Mouse (Mus musculus) liver, postnatal 0 days (tissue): ENCODE results near the gene Gas2l3. TPM values are rescaled to one million over a fixed set of nuclear protein-coding genes. Genes with fewer than 3 reads are reported as not detected.
A peak's percentile ranks its signal among the peaks of the same experiment; 100 is the strongest.

Experiments used
- ATAC-seq: fragments of 200-750 bp; cut with Nextera tagmentation; 2 replicates; pipeline ENCODE4 v1.8.0; 2017; ENCODE audit warnings: mild to moderate bottlenecking, moderate library complexity
- DNase-seq: peaks from one replicate; pipeline ENCODE4 v3.0.0-alpha.2; 2016
- H3K27ac ChIP-seq: fragments of 300-500 bp; sonication (generic); 2 replicates; pipeline ENCODE4 v1.5.1; 2014; ENCODE audit warnings: antibody characterized with exemption, moderate library complexity, mild to moderate bottlenecking, low read depth
- H3K27me3 ChIP-seq: fragments of 300-500 bp; sonication (generic); 2 replicates; pipeline ENCODE4 v1.6.1; 2014; ENCODE audit warnings: low read length, control low read depth, mixed read lengths; ENCODE audit not compliant: insufficient read depth
- H3K36me3 ChIP-seq: fragments of 300-500 bp; sonication (generic); replicated peaks from 2 replicates; pipeline ENCODE4 v1.6.1; 2014; ENCODE audit warnings: mild to moderate bottlenecking, control low read depth, low read length, moderate library complexity, mixed read lengths; ENCODE audit not compliant: insufficient read depth
- H3K4me1 ChIP-seq: fragments of 300-500 bp; sonication (generic); 2 replicates; pipeline ENCODE4 v1.6.1; 2014; ENCODE audit warnings: antibody characterized with exemption, mild to moderate bottlenecking, control low read depth; ENCODE audit not compliant: insufficient read depth
- H3K4me2 ChIP-seq: fragments of 300-500 bp; sonication (generic); 2 replicates; pipeline ENCODE4 v1.6.1; 2014; ENCODE audit warnings: low read depth, mild to moderate bottlenecking, low read length, moderate library complexity, mixed read lengths
- H3K4me3 ChIP-seq: fragments of 300-500 bp; sonication (generic); 2 replicates; pipeline ENCODE4 v1.5.1; 2014; ENCODE audit warnings: low read depth, low read length
- H3K9ac ChIP-seq: fragments of 300-500 bp; sonication (generic); replicated peaks from 2 replicates; pipeline ENCODE4 v1.6.1; 2014; ENCODE audit warnings: mild to moderate bottlenecking, moderate library complexity
- H3K9me3 ChIP-seq: fragments of 300-500 bp; sonication (generic); 2 replicates; pipeline ENCODE4 v1.6.1; 2016; ENCODE audit warnings: mild to moderate bottlenecking, control low read depth, low read length, mixed read lengths
- CTCF ChIP-seq: sonication (generic); IDR thresholded peaks from 2 replicates; pipeline ENCODE4 v1.5.1; 2016; ENCODE audit warnings: antibody characterized with exemption, low read depth
- EP300 ChIP-seq: IDR thresholded peaks from 2 replicates; pipeline ENCODE4 v1.6.1; 2016; ENCODE audit warnings: antibody characterized with exemption, low read depth, mild to moderate bottlenecking
- WGBS: fragments of 180-500 bp; shearing (Covaris S2); extraction: QIAGEN DNeasy Blood & Tissue Kit; methylation state at CpG from one replicate; pipeline ENCODE4 v1.1.7; 2014; ENCODE audit not compliant: insufficient replicate concordance; 5-methylcytosine and 5-hydroxymethylcytosine counted together
- polyA plus RNA-seq: library from polyadenylated mRNA; unstranded; fragments of >200 nt; fragmentation: Nextera tagmentation; extraction: Ambion mirVana; gene quantifications from 2 replicates; pipeline ENCODE4 v1.2.1, GENCODE M21; 2015

Gene Gas2l3
- polyA plus RNA-seq, 1 experiment from 2014 or later = 2.9 TPM

DNA sequence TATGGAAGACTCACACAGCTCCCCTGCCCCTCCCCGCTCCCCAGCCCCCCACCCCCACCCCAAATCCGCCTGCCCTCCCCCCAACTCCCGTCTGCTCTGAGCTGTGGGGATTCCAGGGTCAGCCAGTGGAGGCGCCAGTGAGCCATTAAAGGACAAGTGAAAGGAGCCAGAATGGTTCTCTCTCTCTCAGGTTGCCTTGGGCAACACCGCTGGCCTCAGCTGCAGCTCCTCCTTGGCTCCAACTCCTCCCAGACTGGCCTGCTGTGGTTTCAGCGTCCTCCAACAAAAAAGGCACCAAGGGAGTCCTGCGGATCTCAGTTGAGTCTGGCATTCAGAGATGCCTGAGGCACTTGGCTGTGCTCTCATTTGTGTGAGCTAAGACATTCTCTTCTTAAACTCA lies 47.9 kb downstream of the Gas2l3 start:
- Histone ChIP-seq H3K4me3 (no peak overlapping the region), H3K27ac (no peak overlapping the region), H3K4me2 (peak overlapping the region; percentile 35; the same call in 1 of the 2 replicates), H3K9ac (no peak overlapping the region), H3K4me1 (no peaks in the 10 kb centered on the region), H3K27me3 (no peaks in the 10 kb centered on the region), H3K9me3 (no peaks in the 10 kb centered on the region), H3K36me3 (no peaks in the 10 kb centered on the region)
- peak; percentile 66 for DNase-seq
- TF ChIP-seq EP300 (no peak), CTCF (peak; percentile 61)
- ATAC-seq = peak; percentile 48
- 3% methylated on average over 7 of the region's 7 CpGs for whole genome bisulfite sequencing

GRCm38 (mm10) chr10:89395321-89395720 lies 48.4 kb downstream of the Gas2l3 start:
- peak overlapping the region; percentile 35 for H3K4me2 ChIP-seq
- H3K9ac ChIP-seq = no peak overlapping the region
- ATAC-seq = no peak
- WGBS = 34% methylated on average over 7 of the region's 7 CpGs
- no peak overlapping the region for H3K4me3 ChIP-seq
- no peak for DNase-seq
- no peaks in the 10 kb centered on the region for H3K9me3 ChIP-seq
- TF ChIP-seq CTCF (no peak), EP300 (no peak)
- H3K27me3 ChIP-seq = no peaks in the 10 kb centered on the region
- H3K4me1 ChIP-seq = no peaks in the 10 kb centered on the region
- no peak overlapping the region for H3K27ac ChIP-seq
- no peaks in the 10 kb centered on the region for H3K36me3 ChIP-seq

DNA sequence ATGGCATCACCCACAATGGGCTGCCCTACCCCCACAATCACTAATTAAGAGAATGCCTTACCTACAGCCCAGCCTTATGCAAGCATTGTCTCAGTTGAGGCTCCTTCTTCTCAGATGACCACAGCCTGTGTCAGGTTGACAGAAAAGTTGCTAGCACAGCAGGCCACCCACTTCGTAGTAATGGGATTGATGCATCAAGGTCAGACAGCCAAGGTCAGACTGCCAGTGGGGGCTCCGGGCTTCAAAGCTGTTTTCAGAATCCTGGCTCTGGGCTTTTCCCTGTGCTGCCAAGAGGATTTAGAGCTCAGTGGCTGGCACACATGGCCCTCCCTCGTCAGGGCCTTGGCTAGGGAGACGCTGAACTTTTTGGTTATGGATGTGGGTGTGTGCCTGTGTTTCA lies 51.1 kb downstream of the Gas2l3 start:
- H3K9me3 ChIP-seq = no peaks in the 10 kb centered on the region
- H3K9ac ChIP-seq = no peak overlapping the region
- H3K4me1 ChIP-seq = no peaks in the 10 kb centered on the region
- H3K27me3 ChIP-seq = no peaks in the 10 kb centered on the region
- no peak overlapping the region for H3K4me3 ChIP-seq
- H3K36me3 ChIP-seq = no peaks in the 10 kb centered on the region
- WGBS = 62% methylated on average over 4 of the region's 4 CpGs
- DNase-seq (no peak), ATAC-seq (no peak)
- H3K27ac ChIP-seq = no peak overlapping the region
- TF ChIP-seq CTCF = no peak
- TF ChIP-seq EP300 = no peak
- no peak overlapping the region for H3K4me2 ChIP-seq

- Histone ChIP-seq H3K4me3 (no peak overlapping the region), H3K9me3 (no peaks in the 10 kb centered on the region), H3K4me2 (no peak overlapping the region), H3K9ac (no peak overlapping the region), H3K27ac (no peak overlapping the region), H3K27me3 (no peaks in the 10 kb centered on the region), H3K36me3 (no peaks in the 10 kb centered on the region), H3K4me1 (no peaks in the 10 kb centered on the region)
- DNase-seq (no peak), ATAC-seq (no peak)
- WGBS = 81% methylated on average over 4 of the region's 4 CpGs
- TF ChIP-seq CTCF (no peak), EP300 (no peak)
Measured at GRCm38 (mm10) chr10:89391571-89392163, 52.1 kb downstream of the Gas2l3 start.

DNA sequence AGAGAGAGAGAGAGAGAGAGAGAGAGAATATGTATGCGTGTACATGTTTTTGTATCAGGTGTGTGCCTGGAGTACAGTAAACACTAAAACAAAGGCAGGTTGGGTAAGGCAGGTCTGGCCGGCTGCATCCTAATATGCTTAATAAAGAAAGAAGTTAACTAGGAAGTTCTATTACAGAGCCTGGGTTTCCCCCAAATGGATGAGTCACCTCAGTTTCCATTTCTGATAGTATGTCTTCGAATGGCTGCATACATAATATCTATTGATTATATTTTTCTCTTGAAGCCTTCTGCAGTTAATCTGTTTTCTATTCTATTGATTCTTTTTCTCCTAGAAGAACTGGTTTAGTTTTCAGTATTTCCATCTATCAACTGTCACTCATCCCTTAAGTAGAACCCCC lies 57.3 kb downstream of the Gas2l3 start:
- no peaks in the 10 kb centered on the region for H3K9me3 ChIP-seq
- no peak for DNase-seq
- 70% methylated on average over 3 of the region's 3 CpGs for WGBS
- no peak overlapping the region for H3K4me2 ChIP-seq
- no peaks in the 10 kb centered on the region for H3K4me1 ChIP-seq
- H3K4me3 ChIP-seq = no peak overlapping the region
- ATAC-seq = no peak
- no peaks in the 10 kb centered on the region for H3K36me3 ChIP-seq
- no peak overlapping the region for H3K27ac ChIP-seq
- no peaks in the 10 kb centered on the region for H3K27me3 ChIP-seq
- TF ChIP-seq CTCF = no peak
- TF ChIP-seq EP300 = no peak
- H3K9ac ChIP-seq = no peak overlapping the region

- peak; percentile 82 for DNase-seq
- H3K36me3 ChIP-seq = no peaks in the 10 kb centered on the region
- H3K9me3 ChIP-seq = no peaks in the 10 kb centered on the region
- no peak overlapping the region for H3K9ac ChIP-seq
- no peak overlapping the region for H3K4me3 ChIP-seq
- H3K4me2 ChIP-seq = no peak overlapping the region
- no peak overlapping the region for H3K27ac ChIP-seq
- ATAC-seq = 0 out of 2 replicates have a peak, but pooled peaks have one; percentile 40
- no peaks in the 10 kb centered on the region for H3K27me3 ChIP-seq
- H3K4me1 ChIP-seq = no peaks in the 10 kb centered on the region
- TF ChIP-seq EP300 (no peak), CTCF (peak; percentile 93)
- 8% methylated on average over 5 of the region's 5 CpGs for WGBS
Measured at GRCm38 (mm10) chr10:89383462-89383861, 60.3 kb downstream of the Gas2l3 start.

GRCm38 (mm10) chr10:89377750-89378149 lies 66.0 kb downstream of the Gas2l3 start:
- no peak for TF ChIP-seq CTCF
- TF ChIP-seq EP300 = no peak
- no peak for ATAC-seq
- no peaks in the 10 kb centered on the region for H3K9me3 ChIP-seq
- 69% methylated on average over 4 of the region's 4 CpGs for WGBS
- H3K4me3 ChIP-seq = no peak overlapping the region
- H3K36me3 ChIP-seq = no peaks in the 10 kb centered on the region
- H3K4me1 ChIP-seq = no peaks in the 10 kb centered on the region
- no peak overlapping the region for H3K27ac ChIP-seq
- no peak for DNase-seq
- H3K27me3 ChIP-seq = no peaks in the 10 kb centered on the region
- H3K9ac ChIP-seq = no peak overlapping the region
- H3K4me2 ChIP-seq = no peak overlapping the region
